Comparison of ENCODE assay signal across 13 mouse cellular contexts in genomic region chr5:77368194-77368593, GRCm38 (mm10). TPM values are rescaled to one million over a fixed set of nuclear protein-coding genes. Genes with fewer than 3 reads are reported as not detected.
DNase-seq lines count a peak whose midpoint lies in the region; ATAC-seq and TF ChIP-seq lines count a peak whose summit lies in the region.
"Had no signal": no experiment of that assay in that cellular context is flagged by ENCODE, and none has a peak within 500 bp of the region (broad histone marks: within the 10 kb centered on the region; RNA-seq: fewer than 3 reads in every experiment).

No protein-coding gene starts in this region.

- no peak overlapping the region for H3K4me2 ChIP-seq in heart, embryonic 13.5 days
- H3K4me2 ChIP-seq in kidney, embryonic 14.5 days (replicated peaks; ENCODE audit: low read depth, low read length) = no peak overlapping the region
- H3K4me2 ChIP-seq in stomach, postnatal 0 days (replicated peaks; ENCODE audit: low read depth) = no peak overlapping the region
- H3K4me2 ChIP-seq: forebrain, embryonic 13.5 days; lung, embryonic 14.5 days had no signal

- TF ChIP-seq POLR2A in testis, adult 2 months (IDR thresholded peaks at IDR 0.05; ENCODE audit: control insufficient read depth, low read depth, low read length) = no peak

- H3K9ac ChIP-seq in heart, embryonic 13.5 days = no peak overlapping the region
- peak overlapping the region; percentile 1; the same call in 1 of the 2 replicates for H3K9ac ChIP-seq in kidney, embryonic 14.5 days (ENCODE audit: low read depth, low read length)
- H3K9ac ChIP-seq in stomach, postnatal 0 days (ENCODE audit: low read length) = no peak overlapping the region
- H3K9ac ChIP-seq: forebrain, embryonic 13.5 days; lung, embryonic 14.5 days had no signal

- DNase-seq in heart, embryonic 10.5 days (ENCODE audit: low spot score) = no peak
- DNase-seq in testis, postnatal 10 days (ENCODE audit: low spot score) = no peak
- no peak for DNase-seq in stomach, postnatal 0 days (ENCODE audit: low spot score)
- no peak for DNase-seq in layer of hippocampus, adult 2 months (ENCODE audit: low spot score in 2 of 2)
- DNase-seq in cerebellum, postnatal 14 days = no peak
- DNase-seq: cerebellum, adult 11-12 months; liver; lung, embryonic 14.5 days had no signal

- H3K4me3 ChIP-seq in heart, embryonic 13.5 days = no peak overlapping the region
- no peak overlapping the region for H3K4me3 ChIP-seq in heart, embryonic 10.5 days
- H3K4me3 ChIP-seq in testis, adult 2 months (ENCODE audit: control insufficient read depth, low read depth, low read length) = no peak overlapping the region
- H3K4me3 ChIP-seq in kidney, embryonic 14.5 days (ENCODE audit: low read length) = no peak overlapping the region
- H3K4me3 ChIP-seq in stomach, postnatal 0 days (ENCODE audit: low read depth, low read length) = no peak overlapping the region
- no peak overlapping the region for H3K4me3 ChIP-seq in layer of hippocampus, adult 2 months
- H3K4me3 ChIP-seq: forebrain, embryonic 13.5 days had no signal

- 56% methylated on average over 7 of the region's 7 CpGs for WGBS in heart, embryonic 13.5 days
- WGBS in heart, embryonic 10.5 days = 53% methylated on average over 7 of the region's 7 CpGs
- WGBS in kidney, embryonic 14.5 days = 47% methylated on average over 7 of the region's 7 CpGs
- 44% methylated on average over 7 of the region's 7 CpGs for WGBS in stomach, postnatal 0 days

- H3K27me3 ChIP-seq in heart, embryonic 13.5 days (replicated peaks) = no peaks in the 10 kb centered on the region
- H3K27me3 ChIP-seq in heart, embryonic 10.5 days (ENCODE audit: insufficient read depth, poor library complexity, severe bottlenecking) = peaks cover 3% of the 10 kb centered on the region; the same call in 1 of the 2 replicates
- no peaks in the 10 kb centered on the region for H3K27me3 ChIP-seq in testis, adult 2 months (ENCODE audit: control insufficient read depth, insufficient read depth, low read length)
- H3K27me3 ChIP-seq in kidney, embryonic 14.5 days (ENCODE audit: control insufficient read depth, insufficient read depth, low read length) = no peaks in the 10 kb centered on the region
- no peaks in the 10 kb centered on the region for H3K27me3 ChIP-seq in stomach, postnatal 0 days (ENCODE audit: control insufficient read depth, insufficient read depth, low read length)
- H3K27me3 ChIP-seq: forebrain, embryonic 13.5 days had no signal

- H3K9me3 ChIP-seq in heart, embryonic 13.5 days = no peaks in the 10 kb centered on the region
- H3K9me3 ChIP-seq in heart, embryonic 10.5 days = no peaks in the 10 kb centered on the region
- no peaks in the 10 kb centered on the region for H3K9me3 ChIP-seq in kidney, embryonic 14.5 days (ENCODE audit: control insufficient read depth, low read length)
- no peaks in the 10 kb centered on the region for H3K9me3 ChIP-seq in stomach, postnatal 0 days (ENCODE audit: control insufficient read depth, low read length)
- H3K9me3 ChIP-seq: forebrain, embryonic 13.5 days had no signal

- H3K4me1 ChIP-seq in heart, embryonic 13.5 days = peaks cover 20% of the 10 kb centered on the region
- H3K4me1 ChIP-seq in heart, embryonic 10.5 days = peaks cover 9% of the 10 kb centered on the region
- H3K4me1 ChIP-seq in testis, adult 2 months (ENCODE audit: control insufficient read depth, insufficient read depth, low read length) = peaks cover 11% of the 10 kb centered on the region
- H3K4me1 ChIP-seq in kidney, embryonic 14.5 days (ENCODE audit: control insufficient read depth, insufficient read depth, low read length) = peaks cover 38% of the 10 kb centered on the region
- H3K4me1 ChIP-seq in stomach, postnatal 0 days (replicated peaks; ENCODE audit: control insufficient read depth, insufficient read depth) = peaks cover 16% of the 10 kb centered on the region

- ATAC-seq in heart, embryonic 13.5 days (ENCODE audit: extremely low read depth, insufficient number of reproducible peaks, low FRiP score, low TSS enrichment) = no peak
- no peak for ATAC-seq in kidney, embryonic 14.5 days (ENCODE audit: low FRiP score, low TSS enrichment)
- ATAC-seq in stomach, postnatal 0 days (ENCODE audit: low FRiP score, low TSS enrichment) = no peak
- ATAC-seq: forebrain, embryonic 13.5 days had no signal

- peak overlapping the region; percentile 36; the same call in 1 of the 2 replicates for H3K27ac ChIP-seq in heart, embryonic 13.5 days (replicated peaks)
- H3K27ac ChIP-seq in heart, embryonic 10.5 days = no peak overlapping the region
- peak overlapping the region; percentile 32; the same call in 1 of the 2 replicates for H3K27ac ChIP-seq in testis, adult 2 months (ENCODE audit: control insufficient read depth, insufficient read depth, low read depth, low read length)
- peak overlapping the region; percentile 37; the same call in 1 of the 2 replicates for H3K27ac ChIP-seq in kidney, embryonic 14.5 days (ENCODE audit: low read depth, low read length)
- peak overlapping the region; percentile 84 for H3K27ac ChIP-seq in stomach, postnatal 0 days (replicated peaks)
- H3K27ac ChIP-seq in layer of hippocampus, adult 2 months = no peak overlapping the region
- H3K27ac ChIP-seq: forebrain, embryonic 13.5 days had no signal

- TF ChIP-seq EP300 in stomach, postnatal 0 days (optimal IDR thresholded peaks at IDR 0.05) = no peak

- TF ChIP-seq CTCF in testis, adult 2 months (IDR thresholded peaks at IDR 0.05; ENCODE audit: control insufficient read depth, insufficient read depth, insufficient replicate concordance, low read depth, low read length) = no peak
- TF ChIP-seq CTCF in stomach, postnatal 0 days (IDR thresholded peaks at IDR 0.05; ENCODE audit: low read depth) = no peak
- TF ChIP-seq CTCF in layer of hippocampus, adult 2 months (conservative IDR thresholded peaks at IDR 0.05) = no peak

- no peaks in the 10 kb centered on the region for H3K36me3 ChIP-seq in heart, embryonic 13.5 days
- H3K36me3 ChIP-seq in heart, embryonic 10.5 days = no peaks in the 10 kb centered on the region
- no peaks in the 10 kb centered on the region for H3K36me3 ChIP-seq in testis, adult 2 months (ENCODE audit: control insufficient read depth, insufficient read depth, low read length)
- H3K36me3 ChIP-seq in kidney, embryonic 14.5 days (ENCODE audit: control insufficient read depth, insufficient read depth, low read length) = no peaks in the 10 kb centered on the region
- H3K36me3 ChIP-seq in stomach, postnatal 0 days (ENCODE audit: control insufficient read depth, insufficient read depth, low read length) = no peaks in the 10 kb centered on the region

RNA-seq across cellular contexts. Expression of gene Igfbp7, which starts 39.6 kb away (rescaled TPM):
- 30.2 and 32.4 TPM in 2 replicates for polyA plus RNA-seq in heart, embryonic 13.5 days (2015; fragmentation: Nextera tagmentation; extraction: Ambion mirVana)
- 16.6 and 25.7 TPM in 2 replicates for polyA plus RNA-seq in heart, embryonic 10.5 days (2016; fragmentation: Nextera tagmentation; extraction: Ambion mirVana)
- polyA plus RNA-seq in testis, adult 2 months (2012; rRNA removed) = 94.8 and 143 TPM in 2 replicates
- polyA plus RNA-seq in kidney, embryonic 14.5 days (2014; fragmentation: Nextera tagmentation; extraction: Ambion mirVana) = 250 and 252 TPM in 2 replicates
- polyA plus RNA-seq in stomach, postnatal 0 days (2015; fragmentation: Nextera tagmentation; extraction: Ambion mirVana) = 421 and 437 TPM in 2 replicates
- total RNA-seq in layer of hippocampus, adult 2 months (2021) = 10 to 100 TPM; 22.4 to 26.5 TPM
- total RNA-seq: megakaryocyte-erythroid progenitor cell, adult 5-6 weeks had no signal

RNA-seq across cellular contexts. Expression of gene Polr2b, which starts 58.2 kb away (rescaled TPM):
- 34.6 and 37.6 TPM in 2 replicates for polyA plus RNA-seq in heart, embryonic 13.5 days (2015; fragmentation: Nextera tagmentation; extraction: Ambion mirVana)
- polyA plus RNA-seq in heart, embryonic 10.5 days (2016; fragmentation: Nextera tagmentation; extraction: Ambion mirVana) = 53.9 and 60.3 TPM in 2 replicates
- polyA plus RNA-seq in testis, adult 2 months (2012; rRNA removed) = 12.9 and 21.8 TPM in 2 replicates
- polyA plus RNA-seq in kidney, embryonic 14.5 days (2014; fragmentation: Nextera tagmentation; extraction: Ambion mirVana) = 55.8 and 77.5 TPM in 2 replicates
- polyA plus RNA-seq in stomach, postnatal 0 days (2015; fragmentation: Nextera tagmentation; extraction: Ambion mirVana) = 21.7 and 23.5 TPM in 2 replicates
- 10 to 100 TPM; 48.3 to 51.5 TPM for total RNA-seq in layer of hippocampus, adult 2 months (2021)

RNA-seq across cellular contexts. Expression of gene Noa1, which starts 58.3 kb away (rescaled TPM):
- polyA plus RNA-seq in heart, embryonic 13.5 days (2015; fragmentation: Nextera tagmentation; extraction: Ambion mirVana) = 18.8 and 19.2 TPM in 2 replicates
- 25.0 and 31.6 TPM in 2 replicates for polyA plus RNA-seq in heart, embryonic 10.5 days (2016; fragmentation: Nextera tagmentation; extraction: Ambion mirVana)
- polyA plus RNA-seq in testis, adult 2 months (2012; rRNA removed) = 4.8 and 5.1 TPM in 2 replicates
- polyA plus RNA-seq in kidney, embryonic 14.5 days (2014; fragmentation: Nextera tagmentation; extraction: Ambion mirVana) = 31.5 and 33.2 TPM in 2 replicates
- 15.1 and 16.3 TPM in 2 replicates for polyA plus RNA-seq in stomach, postnatal 0 days (2015; fragmentation: Nextera tagmentation; extraction: Ambion mirVana)
- total RNA-seq in layer of hippocampus, adult 2 months (2021) = 10 to 100 TPM; 25.7 to 25.9 TPM

Comparison
In these comparisons a context has a peak if more than half of its experiments do, and no peak if none do; other contexts are left out.
1. H3K27ac ChIP-seq: peak in heart, embryonic 13.5 days (single experiment), testis, adult 2 months (single experiment), kidney, embryonic 14.5 days (single experiment) and stomach, postnatal 0 days (single experiment); none in heart, embryonic 10.5 days (single experiment) and layer of hippocampus, adult 2 months (single experiment).